Mouse (Mus musculus) kidney, adult 2 months (tissue): ENCODE measurements around the gene Rrp9. TPM values are rescaled to one million over a fixed set of nuclear protein-coding genes. Genes with fewer than 3 reads are reported as not detected.

Experiments used
- DNase-seq: peaks from one replicate; pipeline ENCODE4 v3.0.0; 2021
- H3K27ac ChIP-seq: fragments of 200-500 bp; 2 replicates; pipeline ENCODE4 v1.5.1; 2012; ENCODE audit warnings: low read depth, low read length, control low read depth, inconsistent platforms; ENCODE audit not compliant: insufficient read depth
- H3K27me3 ChIP-seq: fragments of 200-500 bp; replicated peaks from 2 replicates; pipeline ENCODE4 v1.6.1; 2012; ENCODE audit warnings: mild to moderate bottlenecking, moderate library complexity, low read length, inconsistent platforms; ENCODE audit not compliant: control insufficient read depth, insufficient read depth
- H3K36me3 ChIP-seq: fragments of 200-500 bp; 2 replicates; pipeline ENCODE4 v1.6.1; 2012; ENCODE audit warnings: mild to moderate bottlenecking, moderate library complexity, low read length, inconsistent platforms; ENCODE audit not compliant: control insufficient read depth, insufficient read depth
- H3K4me1 ChIP-seq: fragments of 200-500 bp; 2 replicates; pipeline ENCODE4 v1.6.1; 2011; ENCODE audit warnings: low read length; ENCODE audit not compliant: control insufficient read depth, insufficient read depth
- H3K4me3 ChIP-seq: fragments of 200-500 bp; 2 replicates; pipeline ENCODE4 v1.5.1; 2011; ENCODE audit warnings: mild to moderate bottlenecking, low read depth, low read length, control low read depth; ENCODE audit not compliant: insufficient read depth
- CTCF ChIP-seq: fragments of 200-500 bp; conservative IDR thresholded peaks from 2 replicates; pipeline ENCODE4 v1.5.1; 2011; ENCODE audit warnings: low read depth, mild to moderate bottlenecking, control low read depth, low read length, moderate library complexity, mixed read lengths; ENCODE audit not compliant: insufficient read depth, insufficient read length
- POLR2A ChIP-seq: fragments of 200-500 bp; IDR thresholded peaks from one replicate; pipeline ENCODE4 v1.6.1; 2011; ENCODE audit warnings: low read depth, low read length, control low read depth
- WGBS: fragments of 180-500 bp; shearing (Covaris S2); methylation state at CpG from one replicate; pipeline ENCODE4 v1.1.7; 2018; 5-methylcytosine and 5-hydroxymethylcytosine counted together
- polyA plus RNA-seq: library from polyadenylated mRNA; depleted of rRNA; stranded (reverse); fragments of >200 nt; gene quantifications from 2 replicates; pipeline ENCODE4 v1.2.3, GENCODE M21; 2012

The Rrp9 gene
- polyA plus RNA-seq, 1 experiment: 17.5 TPM

GRCm38 (mm10) chr9:106501846-106502245 is 26.1 kb downstream of the Rrp9 start:
- Histone ChIP-seq H3K4me3 (no peak overlapping the region), H3K27me3 (no peaks in the 10 kb centered on the region), H3K36me3 (no peaks in the 10 kb centered on the region), H3K4me1 (no peaks in the 10 kb centered on the region), H3K27ac (no peak overlapping the region)
- DNase-seq: no peak
- TF ChIP-seq CTCF (no peak), POLR2A (no peak)
- WGBS: 90% methylated on average over 22 of the region's 22 CpGs

GRCm38 (mm10) chr9:106504246-106504645 is 28.5 kb downstream of the Rrp9 start:
- 72% methylated on average over 6 of the region's 6 CpGs for WGBS
- DNase-seq: no peak

GRCm38 (mm10) chr9:106509356-106509755 is 33.6 kb downstream of the Rrp9 start:
- DNase-seq: no peak
- WGBS: 90% methylated on average over 10 of the region's 10 CpGs
- H3K4me1 ChIP-seq: no peaks in the 10 kb centered on the region
- no peaks in the 10 kb centered on the region for H3K27me3 ChIP-seq
- no peak overlapping the region for H3K27ac ChIP-seq
- no peak overlapping the region for H3K4me3 ChIP-seq
- no peak for TF ChIP-seq CTCF
- no peak for TF ChIP-seq POLR2A
- no peaks in the 10 kb centered on the region for H3K36me3 ChIP-seq

More at GRCm38 (mm10) chr9:106504246-106504645, 28.5 kb downstream of the Rrp9 start:
- Histone ChIP-seq H3K36me3 (no peaks in the 10 kb centered on the region), H3K27ac (no peak overlapping the region), H3K4me1 (no peaks in the 10 kb centered on the region), H3K4me3 (no peak overlapping the region), H3K27me3 (no peaks in the 10 kb centered on the region)
- TF ChIP-seq CTCF (no peak), POLR2A (no peak)

GRCm38 (mm10) chr9:106512729-106513450 is 37.1 kb downstream of the Rrp9 start:
- no peak overlapping the region for H3K27ac ChIP-seq
- 49% methylated on average over 13 of the region's 13 CpGs for WGBS
- no peak for DNase-seq
- no peaks in the 10 kb centered on the region for H3K4me1 ChIP-seq
- TF ChIP-seq CTCF (no peak), POLR2A (no peak)
- no peaks in the 10 kb centered on the region for H3K36me3 ChIP-seq
- no peaks in the 10 kb centered on the region for H3K27me3 ChIP-seq
- H3K4me3 ChIP-seq: no peak overlapping the region

GRCm38 (mm10) chr9:106513566-106513965 is 37.8 kb downstream of the Rrp9 start:
- Histone ChIP-seq H3K4me3 (no peak overlapping the region), H3K27ac (no peak overlapping the region), H3K27me3 (no peaks in the 10 kb centered on the region), H3K4me1 (no peaks in the 10 kb centered on the region), H3K36me3 (no peaks in the 10 kb centered on the region)
- no peak for DNase-seq
- TF ChIP-seq POLR2A (no peak), CTCF (no peak)
- WGBS: 77% methylated on average over 6 of the region's 6 CpGs

- DNase-seq: no peak
These were observed 38.5 kb downstream of the Rrp9 start, which contains the start of gene Iqcf5 for GRCm38 (mm10) chr9:106514273-106514672. Iqcf5 (plus strand) TSS chr9:106514573.

GRCm38 (mm10) chr9:106519433-106519832 is 43.7 kb downstream of the Rrp9 start:
- H3K4me1 ChIP-seq: no peaks in the 10 kb centered on the region
- H3K27me3 ChIP-seq: no peaks in the 10 kb centered on the region
- no peak overlapping the region for H3K4me3 ChIP-seq
- no peak for DNase-seq
- TF ChIP-seq CTCF: no peak
- TF ChIP-seq POLR2A: no peak
- WGBS: 55% methylated on average over 2 of the region's 2 CpGs
- H3K27ac ChIP-seq: no peak overlapping the region
- H3K36me3 ChIP-seq: no peaks in the 10 kb centered on the region

More at GRCm38 (mm10) chr9:106514273-106514672, 38.5 kb downstream of the Rrp9 start, which contains the start of gene Iqcf5:
- TF ChIP-seq CTCF: no peak
- no peak for TF ChIP-seq POLR2A
- H3K27ac ChIP-seq: no peak within 1 kb of the TSS
- H3K36me3 ChIP-seq: no peaks in the 10 kb centered on the region
- no peaks in the 10 kb centered on the region for H3K27me3 ChIP-seq
- no peaks in the 10 kb centered on the region for H3K4me1 ChIP-seq
- no peak within 1 kb of the TSS for H3K4me3 ChIP-seq
- WGBS: 85% methylated on average over 4 of the region's 4 CpGs

GRCm38 (mm10) chr9:106519909-106520308 is 44.1 kb downstream of the Rrp9 start:
- H3K27me3 ChIP-seq: no peaks in the 10 kb centered on the region
- H3K36me3 ChIP-seq: no peaks in the 10 kb centered on the region
- DNase-seq: no peak
- H3K4me1 ChIP-seq: no peaks in the 10 kb centered on the region
- 63% methylated on average over 8 of the region's 8 CpGs for WGBS
- no peak overlapping the region for H3K27ac ChIP-seq
- TF ChIP-seq POLR2A (no peak), CTCF (no peak)
- H3K4me3 ChIP-seq: no peak overlapping the region
